Mouse (Mus musculus) adrenal gland, adult 18-20 months (tissue): ENCODE results near the gene Alkbh2. TPM values are rescaled to one million over a fixed set of nuclear protein-coding genes. Genes with fewer than 3 reads are reported as not detected.

Experiments used
- DNase-seq, 2 experiments: peaks; one replicate each; pipeline ENCODE4 v3.0.0; 2021 to 2022; ENCODE audit warnings: low spot score in 2 of 2
- long read RNA-seq, 2 experiments: library from polyadenylated mRNA; stranded (forward); transcript quantifications; one replicate each; pipeline ENCODE4 v2.0.0; 2021
- total RNA-seq, 2 experiments: library from RNA; stranded (reverse); gene quantifications; 1 replicate in 1 of 2; 2 replicates in 1 of 2; pipeline ENCODE4 v1.2.3; 2021

Gene Alkbh2
- total RNA-seq = 1 to 10 TPM; 6.3 to 8.1 TPM
- long read RNA-seq, experiment 1, partial matches to known transcripts = 0 of 7 reads
- long read RNA-seq, experiment 1, other reads (novel, unspliced or antisense) = 7 of 7 reads
- long read RNA-seq, experiment 2, partial matches to known transcripts = 2 of 14 reads
- long read RNA-seq, experiment 2, other reads (novel, unspliced or antisense) = 10 of 14 reads

DNA sequence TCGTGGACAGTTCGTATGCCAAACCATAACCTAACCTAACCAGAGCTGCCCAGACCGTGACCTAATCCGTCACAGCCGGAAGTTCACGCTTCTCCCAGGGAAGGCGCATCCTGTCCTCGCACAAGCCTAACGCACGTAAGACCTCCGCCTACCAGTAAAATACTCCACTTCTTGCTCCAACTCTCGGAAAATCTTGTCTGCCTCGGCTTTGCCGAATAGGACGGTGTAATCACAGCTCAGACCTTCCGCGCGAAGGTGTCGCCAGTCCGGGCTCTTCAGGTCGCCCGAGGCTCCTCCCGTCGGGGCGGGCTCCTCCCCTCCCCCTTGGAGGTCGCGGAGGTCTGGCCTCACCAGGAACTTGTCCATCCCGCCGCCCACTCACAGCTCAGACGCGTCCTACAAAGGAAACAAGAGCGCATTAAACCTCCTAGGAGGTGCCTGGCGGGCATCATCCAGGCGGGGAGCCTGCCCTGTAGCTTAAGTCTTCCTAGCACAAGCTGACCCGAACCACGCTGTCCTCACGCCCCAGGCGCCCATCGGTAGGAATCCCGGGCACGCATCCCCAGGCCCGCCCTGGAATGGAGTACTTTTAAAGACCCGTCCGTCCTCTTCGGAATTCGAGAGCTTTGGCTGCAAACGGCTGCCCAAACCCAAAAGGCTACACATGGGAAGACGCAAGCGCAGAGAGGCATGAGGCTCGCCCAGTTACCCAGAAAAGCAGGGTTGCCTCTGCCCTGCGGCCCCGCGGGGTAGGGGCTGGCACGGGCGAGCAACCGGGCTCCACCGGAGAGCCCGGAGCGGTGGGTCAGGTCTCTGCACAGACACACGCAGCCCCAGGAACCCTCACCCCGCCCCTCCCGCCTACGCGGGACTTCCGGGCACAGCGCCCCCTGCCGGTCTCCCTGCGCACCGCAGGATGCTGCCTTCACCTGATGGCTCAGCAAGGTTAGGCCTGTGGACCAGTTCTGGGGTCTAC lies at the start of gene Alkbh2:
TSS of gene Alkbh2 (minus strand) at position 845 of the 976 bp plus-strand sequence.
- DNase-seq = peak; percentile 89 to 91

DNA sequence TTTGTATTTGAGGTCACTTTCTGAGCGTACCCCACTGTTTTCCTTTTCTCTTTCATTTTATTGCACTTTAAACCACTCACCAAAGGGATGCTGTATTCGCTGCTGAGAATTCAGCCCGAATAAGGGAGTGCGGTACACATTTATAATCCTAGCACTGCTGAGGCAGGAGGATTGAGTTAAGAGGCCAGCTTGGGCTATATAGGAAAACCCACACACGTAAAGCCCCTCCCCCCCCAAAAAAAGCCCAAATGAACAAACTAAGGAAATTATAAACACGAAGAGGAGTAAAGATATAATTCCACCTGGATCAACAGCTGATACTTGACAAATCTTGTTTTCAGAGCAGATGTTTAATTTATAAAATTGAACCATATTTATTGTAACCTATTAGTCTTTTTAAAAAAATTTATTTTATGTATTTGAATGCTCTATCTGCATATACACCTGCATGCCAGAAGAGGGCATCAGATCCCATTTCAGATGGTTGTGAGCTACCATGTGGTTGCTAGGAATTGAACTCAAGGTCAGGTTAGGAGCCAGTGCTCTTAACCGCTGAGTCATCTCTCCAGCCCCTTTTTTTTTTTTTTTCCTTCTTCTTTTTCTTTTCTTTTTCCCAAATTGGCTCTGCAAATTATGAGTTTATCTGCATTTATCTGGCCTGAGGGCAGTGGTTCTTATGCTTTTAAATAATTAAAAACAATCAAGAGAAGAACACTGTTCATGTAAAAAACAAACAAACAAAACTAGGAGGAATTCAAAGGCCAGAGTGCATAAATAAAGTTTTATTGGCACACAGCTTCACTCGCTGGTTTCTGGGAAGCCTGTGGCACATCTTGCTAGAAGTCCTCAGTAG lies 48.8 kb upstream of the Alkbh2 start:
- DNase-seq = no peak

DNA sequence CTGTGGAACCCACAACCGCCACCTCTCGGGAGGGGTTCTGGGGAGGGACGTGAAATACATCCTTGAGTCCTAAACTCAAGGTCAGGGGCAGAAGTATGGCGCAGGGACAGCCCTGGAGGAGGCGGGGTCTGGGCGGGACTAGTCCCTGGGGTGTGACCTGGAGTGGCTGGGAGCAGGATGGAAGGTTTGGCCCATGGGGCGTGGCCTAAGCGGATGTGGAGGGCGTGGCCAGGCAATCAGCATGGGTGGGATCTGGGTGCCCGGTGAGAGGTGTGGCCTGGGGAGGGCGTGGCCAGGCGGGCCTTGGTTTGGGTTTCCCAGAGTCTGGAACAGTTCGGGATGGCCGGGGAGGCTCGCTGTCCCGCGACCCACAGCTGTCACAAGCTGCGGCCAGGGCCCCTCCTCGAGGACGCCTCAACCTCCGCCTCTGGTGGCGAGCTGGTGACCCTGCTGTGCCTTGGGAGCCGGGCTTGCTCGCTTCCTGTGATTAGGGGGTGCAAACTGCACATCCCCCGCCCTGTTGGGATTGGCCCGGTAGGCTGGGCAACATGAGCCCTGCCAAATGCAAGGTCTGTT lies 47.7 kb upstream of the Alkbh2 start:
- peak; percentile 92 to 93 for DNase-seq

DNA sequence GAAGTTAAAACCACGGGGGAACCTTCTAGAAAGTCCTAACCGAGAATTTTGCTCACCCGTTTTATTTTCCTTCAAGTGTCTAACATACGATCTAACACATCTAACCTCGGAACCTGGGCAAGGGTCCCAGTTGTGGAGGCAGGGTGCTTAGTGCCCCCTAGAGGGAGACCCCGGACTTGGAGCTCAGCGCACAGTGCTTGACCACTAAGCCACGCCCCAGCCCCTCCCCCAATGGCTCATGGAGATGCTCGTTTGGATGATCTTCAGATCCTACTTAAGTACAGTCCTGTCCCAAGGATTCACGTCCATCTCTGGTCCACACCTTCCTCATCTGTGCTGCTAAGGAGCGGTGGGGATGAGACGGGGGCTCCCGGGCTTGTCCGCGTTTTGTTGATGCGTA lies 46.6 kb upstream of the Alkbh2 start:
- DNase-seq = peak in 1 of 2 experiments; percentile 49

DNA sequence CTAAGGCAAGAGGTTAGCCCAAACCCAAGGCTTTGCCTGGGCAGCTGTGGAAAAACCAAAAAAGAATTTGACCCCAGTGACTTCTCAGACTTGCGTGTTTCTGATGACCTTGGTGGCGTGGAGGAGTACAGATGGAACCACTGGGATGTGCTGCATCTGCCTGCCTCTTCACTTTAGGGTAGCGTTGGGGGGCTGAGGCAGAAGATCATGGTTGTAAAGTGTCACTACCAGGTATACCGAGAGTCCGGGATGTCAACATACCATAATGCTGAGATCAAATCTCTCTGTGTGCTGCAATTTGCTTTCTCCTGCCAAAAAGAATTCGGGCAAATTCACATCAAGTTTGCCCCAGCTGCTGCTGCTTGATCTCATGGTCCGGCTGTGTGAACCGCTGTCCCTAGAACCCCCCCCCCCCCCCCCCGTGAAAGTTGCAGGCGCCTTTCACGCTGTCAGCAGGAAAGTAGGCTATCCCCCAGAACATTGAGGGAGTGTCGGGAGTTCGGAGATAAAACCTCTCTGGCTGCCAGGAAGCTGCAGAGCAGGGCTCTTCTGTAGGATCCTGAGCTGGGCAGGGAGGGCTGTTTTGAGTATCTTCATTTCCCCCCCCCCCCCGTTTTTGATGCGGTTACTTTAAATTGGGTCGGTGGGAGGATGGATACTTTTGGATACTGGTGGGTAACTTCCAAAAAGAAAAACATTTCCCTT lies 46.0 kb upstream of the Alkbh2 start:
- DNase-seq = no peak

DNA sequence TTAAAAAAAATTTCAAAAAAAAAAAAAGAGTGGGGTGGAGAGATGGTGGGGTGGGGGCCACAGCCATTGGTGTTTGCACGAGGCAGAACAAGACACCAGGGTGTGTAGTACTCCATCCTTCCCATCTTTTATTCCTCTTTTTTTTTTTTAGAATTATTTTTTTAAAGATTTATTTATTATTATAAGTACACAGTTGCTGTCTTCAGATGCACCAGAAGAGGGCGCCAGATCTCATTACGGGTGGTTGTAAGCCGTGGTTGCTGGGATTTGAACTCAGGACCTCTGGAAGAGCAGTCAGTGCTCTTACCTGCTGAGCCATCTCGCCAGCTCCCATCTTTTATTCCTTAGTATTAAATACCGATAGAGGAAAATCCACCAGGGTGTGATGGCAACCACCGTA lies 45.4 kb upstream of the Alkbh2 start:
- no peak for DNase-seq

DNA sequence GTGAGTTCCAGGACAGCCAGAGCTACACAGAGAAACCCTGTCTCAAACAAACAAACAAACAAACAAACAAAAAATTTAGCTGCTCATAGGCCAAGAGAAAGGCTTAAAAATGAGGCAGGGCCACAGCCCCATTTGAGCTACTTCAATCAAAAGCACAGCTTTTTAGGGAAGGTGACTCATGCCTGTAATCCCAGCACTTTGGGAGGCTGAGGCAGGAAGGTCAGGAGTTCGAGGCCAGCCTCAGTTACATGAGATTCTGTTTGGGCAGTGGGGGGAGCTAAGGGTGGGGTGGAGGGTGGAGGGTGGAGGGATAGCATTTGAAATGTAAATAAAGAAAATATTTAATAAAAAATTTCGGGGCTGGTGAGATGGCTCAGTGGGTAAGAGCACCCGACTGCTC lies 44.9 kb upstream of the Alkbh2 start:
- DNase-seq = no peak

DNA sequence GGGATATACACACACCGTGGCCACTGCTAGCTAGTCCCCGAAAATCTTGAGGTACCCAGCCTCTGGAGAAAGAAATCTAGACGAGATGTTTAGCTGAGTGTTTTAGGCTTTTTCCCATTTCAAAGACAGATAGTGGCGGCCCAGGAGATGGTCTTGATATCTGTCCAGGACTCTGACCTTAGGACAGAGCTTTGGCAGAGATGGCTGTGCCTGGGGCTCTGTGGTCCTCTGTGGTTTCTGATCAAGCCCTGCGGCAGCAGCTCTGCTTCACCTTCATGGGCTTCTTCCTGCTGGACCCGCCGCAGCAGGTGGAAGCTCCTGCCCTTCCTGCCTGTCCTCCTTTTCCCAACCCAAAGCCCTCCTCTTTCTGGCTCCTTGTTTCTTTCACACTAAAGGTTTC lies 42.3 kb upstream of the Alkbh2 start:
- DNase-seq = no peak

DNA sequence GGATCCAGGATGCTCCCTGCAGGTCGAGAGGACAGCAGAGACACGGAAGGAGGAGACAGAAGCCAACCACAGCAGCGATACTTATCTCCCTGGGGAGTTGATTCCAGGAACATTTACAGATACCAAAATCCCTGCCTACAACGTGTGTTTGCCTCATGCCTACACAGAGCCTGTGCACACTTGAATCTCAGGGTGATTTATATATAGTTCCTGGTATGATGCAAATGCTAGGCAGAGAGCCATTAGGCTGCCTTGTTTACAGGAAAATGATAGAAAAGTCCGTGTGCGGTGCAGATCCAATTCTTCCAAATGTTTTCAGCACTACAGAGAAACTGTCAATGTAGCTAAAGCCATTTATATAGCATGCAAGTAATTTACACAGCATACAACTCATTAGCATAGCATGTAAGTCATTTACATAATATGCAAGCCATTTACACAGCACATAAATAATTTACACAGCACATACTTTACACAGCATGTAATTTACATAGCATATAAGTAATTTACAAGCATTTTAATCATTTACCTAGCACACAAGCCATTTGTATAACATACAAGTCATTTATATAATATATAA lies 35.2 kb upstream of the Alkbh2 start:
- DNase-seq = no peak

DNA sequence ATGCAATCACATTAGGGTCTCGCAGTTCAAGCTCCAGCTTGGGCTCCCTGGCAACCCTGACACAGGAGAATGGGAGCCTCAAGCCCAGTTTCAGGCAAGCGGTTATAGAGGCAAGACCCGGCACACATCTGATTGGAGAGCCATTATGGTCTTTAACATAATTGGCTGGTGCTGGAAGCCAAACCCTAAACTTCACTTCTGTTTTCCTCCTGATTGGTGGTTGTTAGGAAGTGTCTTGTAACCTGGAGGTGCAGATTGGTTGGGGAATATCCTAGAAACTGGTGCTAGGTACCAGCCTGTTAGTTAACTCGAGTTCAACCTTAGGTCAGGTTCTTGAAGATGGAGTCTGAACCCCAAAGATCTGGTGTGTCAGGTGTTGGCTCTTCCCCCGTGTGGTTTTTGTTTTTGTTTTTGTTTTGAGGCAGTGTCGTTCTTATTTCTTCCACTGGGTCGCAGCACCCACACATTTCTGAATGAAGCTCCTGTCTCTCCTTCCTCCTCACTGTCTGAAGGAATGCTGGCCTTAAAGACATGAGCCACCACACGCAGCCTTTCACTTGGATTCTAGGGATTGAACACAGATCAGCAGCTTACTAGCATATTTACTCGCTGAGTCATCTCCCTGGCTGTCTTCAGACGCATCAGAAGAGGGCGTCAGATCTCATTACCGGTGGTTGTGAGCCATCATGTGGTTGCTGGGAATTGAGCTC lies 34.2 kb upstream of the Alkbh2 start:
- no peak for DNase-seq

DNA sequence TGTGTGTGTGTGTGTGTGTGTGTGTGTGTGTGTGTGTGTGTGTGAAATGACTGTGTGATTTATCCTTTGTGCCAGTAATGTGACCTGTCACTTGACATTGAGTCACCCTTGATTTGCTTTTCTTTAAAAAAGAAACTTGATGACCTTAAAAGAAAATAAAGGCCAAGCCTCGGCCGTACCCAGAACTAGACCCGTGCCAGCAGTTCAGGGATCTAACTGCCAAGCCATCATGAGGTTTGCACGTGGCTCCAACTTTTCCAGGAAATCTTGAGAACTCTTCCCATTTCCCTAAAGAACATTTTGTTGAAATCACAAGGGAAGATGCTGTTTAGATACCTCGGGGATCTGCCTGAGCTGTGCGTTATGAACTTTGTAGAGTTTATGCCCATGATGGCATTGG lies 33.4 kb upstream of the Alkbh2 start:
- no peak for DNase-seq

DNA sequence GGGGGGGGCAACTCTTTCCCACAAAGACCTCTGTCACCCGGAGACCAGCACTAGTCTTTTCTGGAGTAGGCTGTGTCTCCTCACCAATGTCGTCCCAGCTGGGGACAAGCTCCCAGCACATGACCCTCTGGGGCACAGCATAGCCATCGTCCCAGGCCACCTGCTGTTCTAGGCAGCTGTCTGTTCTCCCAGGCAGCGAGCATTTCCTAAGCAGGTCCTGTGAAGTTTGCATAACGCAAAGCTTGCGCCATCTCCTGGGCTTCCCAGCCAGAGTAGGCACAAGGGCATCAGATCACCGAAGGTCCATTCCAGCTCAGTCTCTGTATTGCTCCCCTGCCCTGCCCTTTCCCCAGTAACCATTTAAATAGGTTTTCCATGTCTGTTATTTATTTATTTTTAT lies 29.2 kb upstream of the Alkbh2 start:
- no peak for DNase-seq

DNA sequence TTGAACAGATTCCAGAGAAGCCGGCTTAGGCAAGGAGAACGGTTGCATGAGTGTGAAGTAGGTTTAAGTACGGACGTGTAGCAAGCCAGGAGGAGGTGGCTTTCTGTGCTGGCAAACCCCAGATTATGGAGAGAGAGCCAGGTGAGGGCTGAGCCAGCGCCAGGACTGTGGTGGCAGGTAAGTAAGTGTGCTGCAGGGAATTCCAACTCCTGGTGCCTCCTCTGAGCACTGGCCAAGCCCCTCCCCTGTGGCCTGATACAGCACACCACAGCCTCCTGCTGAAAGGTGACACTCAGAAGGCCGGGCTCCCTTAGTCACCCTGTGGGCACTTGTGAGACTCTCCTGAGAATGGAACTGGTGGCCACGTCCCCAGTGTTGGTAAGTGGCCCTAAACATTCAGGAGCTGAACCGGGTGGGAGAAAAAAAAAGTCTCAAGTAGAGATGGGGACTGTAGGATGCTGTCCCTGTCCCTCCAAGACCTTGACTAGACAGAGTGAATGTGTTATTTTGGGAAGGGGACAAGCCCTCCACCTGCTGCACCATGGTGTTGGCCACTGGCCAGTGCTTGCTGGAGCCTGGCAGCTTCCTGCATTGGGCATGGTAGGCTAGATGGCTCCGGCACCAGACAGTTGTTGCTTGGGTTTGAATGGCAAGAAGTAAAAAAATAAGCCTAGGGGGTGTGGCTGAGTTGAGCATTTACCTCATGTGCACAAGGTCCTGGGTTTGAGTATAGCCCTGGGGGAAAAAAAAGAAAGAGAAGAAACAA lies 27.3 kb upstream of the Alkbh2 start:
- DNase-seq = no peak

DNA sequence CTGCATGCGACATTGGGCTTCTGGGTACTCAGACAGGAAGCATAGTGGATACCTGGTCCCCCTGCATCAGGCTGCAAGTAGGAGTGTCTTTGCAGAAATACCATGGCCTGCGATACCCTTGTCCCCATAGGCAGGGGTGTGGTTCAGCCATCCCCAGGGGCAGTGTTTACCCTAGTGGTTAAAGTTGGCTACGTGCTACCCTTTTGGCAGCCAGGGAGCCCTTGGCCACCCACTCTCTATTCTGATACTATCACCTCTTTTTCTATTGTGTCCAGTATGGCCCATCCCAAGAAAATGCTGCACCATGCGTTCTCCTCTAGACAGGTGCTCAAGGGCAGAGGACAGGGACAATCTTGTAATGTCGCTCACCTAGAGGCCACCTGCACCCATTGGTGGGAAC lies 26.7 kb upstream of the Alkbh2 start:
- no peak for DNase-seq

DNA sequence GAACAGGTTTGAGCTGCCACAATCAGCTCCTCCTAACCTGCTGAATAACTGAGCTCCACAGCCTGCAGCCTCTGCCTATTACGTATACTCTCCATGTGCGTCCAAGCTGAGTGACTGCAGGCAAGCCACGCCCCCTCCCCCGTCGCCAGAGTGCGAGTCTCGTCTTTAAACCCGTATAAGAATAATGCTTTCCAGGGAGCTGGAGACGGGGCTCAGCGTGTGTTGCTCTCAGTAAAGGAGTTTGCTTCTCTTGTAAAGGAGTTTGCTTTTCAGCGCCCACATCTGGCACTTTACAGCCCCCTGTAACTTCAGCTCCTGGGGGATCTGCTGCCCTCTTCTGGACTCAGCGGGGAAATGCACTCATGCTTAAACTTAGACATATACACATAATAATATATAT lies 25.5 kb upstream of the Alkbh2 start:
- no peak for DNase-seq

DNA sequence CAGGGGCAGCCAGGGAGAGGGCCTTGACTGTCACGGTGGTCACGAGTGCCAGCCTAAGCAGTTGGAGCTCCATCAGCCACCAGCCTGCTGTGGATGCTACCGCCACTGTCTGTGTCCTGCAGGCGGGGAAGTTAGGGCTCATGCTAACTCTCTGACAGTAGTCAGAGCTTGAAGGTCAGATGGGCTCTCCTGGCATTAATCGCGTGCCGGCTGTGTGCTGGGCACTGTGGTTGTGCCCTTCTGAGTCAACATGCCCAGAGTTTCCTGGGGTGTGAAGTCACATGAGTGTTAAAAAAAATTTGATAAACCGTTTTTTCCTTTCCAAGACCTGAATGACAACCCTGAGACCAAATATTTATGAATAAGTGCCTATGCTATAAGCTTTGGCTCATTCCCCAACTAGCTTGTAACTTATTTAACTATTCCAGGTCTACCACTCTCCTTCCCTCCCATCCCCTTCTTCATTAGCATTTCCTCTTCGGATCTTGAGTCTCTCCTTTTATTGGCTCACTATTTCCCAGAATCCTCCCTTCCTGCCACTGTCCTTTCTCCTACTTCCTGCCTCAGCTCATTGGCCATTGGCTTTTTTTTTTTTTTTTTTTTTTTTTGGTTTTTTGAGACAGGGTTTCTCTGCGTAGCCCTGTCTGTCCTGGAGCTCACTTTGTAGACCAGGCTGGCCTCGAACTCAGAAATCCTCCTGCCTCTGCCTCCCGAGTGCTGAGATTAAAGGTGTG lies 24.5 kb upstream of the Alkbh2 start:
- no peak for DNase-seq

DNA sequence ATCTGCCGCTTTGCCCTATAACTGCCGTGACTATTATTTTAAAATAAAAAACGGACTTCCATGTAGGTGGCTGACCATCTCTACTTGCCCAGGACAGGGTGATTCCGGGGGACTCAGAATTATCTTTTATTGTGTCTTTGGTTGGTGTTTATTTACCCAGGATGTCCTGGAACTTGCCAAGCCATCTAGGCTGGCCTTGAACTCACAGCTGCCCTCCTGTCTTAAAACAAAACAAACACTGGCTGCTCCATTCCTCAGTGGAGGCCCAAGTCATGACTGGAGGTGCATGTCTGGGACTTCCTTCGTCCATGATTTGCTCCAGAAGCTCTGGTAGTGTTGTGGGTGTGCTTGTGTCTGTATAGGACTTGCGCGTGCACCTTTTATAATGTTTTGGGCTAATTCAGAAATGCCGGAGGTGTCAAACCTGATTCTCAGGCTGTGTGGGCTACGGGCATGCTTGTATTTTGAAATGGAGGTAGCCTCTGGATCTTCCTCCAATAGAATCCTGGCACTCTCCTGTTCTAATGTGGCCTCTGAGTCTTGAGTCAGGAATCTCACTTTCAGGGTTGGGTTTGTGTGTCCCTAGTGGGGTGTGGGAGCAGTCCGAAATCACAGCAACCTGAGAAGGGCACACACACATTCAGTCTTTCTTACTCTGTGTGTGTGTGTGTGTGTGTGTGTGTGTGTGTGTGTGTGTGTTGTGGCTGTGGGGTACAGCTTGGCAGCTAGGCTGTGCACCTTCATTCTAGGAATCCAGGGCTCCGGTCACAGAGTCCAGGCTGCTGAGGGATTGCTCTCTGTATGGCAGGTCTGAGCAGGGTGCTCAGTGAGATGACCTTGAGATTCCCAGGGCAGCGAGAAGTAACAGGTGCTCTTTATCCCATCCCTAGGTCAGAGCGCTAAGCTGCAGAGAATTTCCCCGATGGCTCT lies 19.3 kb upstream of the Alkbh2 start:
- DNase-seq = no peak
